Mouse (Mus musculus): Measurements from ENCODE around the gene H6pd. TPM values are rescaled to one million over a fixed set of nuclear protein-coding genes. Genes with fewer than 3 reads are reported as not detected.

Gene H6pd
- polyA plus RNA-seq, 1 experiment from 2014 or later = 3.7 TPM

- peaks cover 73% of the 10 kb centered on the region for H3K27me3 ChIP-seq (ENCODE audit: low read depth, poor library complexity, severe bottlenecking)
- 17% methylated on average over 15 of the region's 15 CpGs for WGBS
Observed at GRCm38 (mm10) chr4:149955631-149956030, 53.2 kb downstream of the H6pd start.

GRCm38 (mm10) chr4:149954893-149955439 is 53.9 kb downstream of the H6pd start, which contains the start of gene Spsb1:
TSS of gene Spsb1 (minus strand) at chr4:149955043.
- DNase-seq (ENCODE audit: low spot score) = peak; percentile 98
- Histone ChIP-seq H3K9me3 (replicated peaks) (no peaks in the 10 kb centered on the region), H3K27me3 (ENCODE audit: low read depth, poor library complexity, severe bottlenecking) (peaks cover 74% of the 10 kb centered on the region), H3K4me1 (peaks cover 27% of the 10 kb centered on the region), H3K36me3 (no peaks in the 10 kb centered on the region), H3K4me3 (peak within 1 kb of the TSS; percentile 68), H3K27ac (replicated peaks) (peak within 1 kb of the TSS; percentile 83)
- WGBS = under 1% methylated on average over 47 of the region's 51 CpGs

More at GRCm38 (mm10) chr4:149955631-149956030, 53.2 kb downstream of the H6pd start:
- Histone ChIP-seq H3K27ac (replicated peaks) (no peak overlapping the region), H3K9me3 (replicated peaks) (no peaks in the 10 kb centered on the region), H3K36me3 (no peaks in the 10 kb centered on the region), H3K4me3 (peak overlapping the region; percentile 68), H3K4me1 (peaks cover 30% of the 10 kb centered on the region)
- no peak for DNase-seq (ENCODE audit: low spot score)

- H3K36me3 ChIP-seq = no peaks in the 10 kb centered on the region
- WGBS = 7% methylated on average over 32 of the region's 32 CpGs
- DNase-seq (ENCODE audit: low spot score) = peak; percentile 67
- peak overlapping the region; percentile 68 for H3K4me3 ChIP-seq
- no peaks in the 10 kb centered on the region for H3K9me3 ChIP-seq (replicated peaks)
- H3K27me3 ChIP-seq (ENCODE audit: low read depth, poor library complexity, severe bottlenecking) = peaks cover 77% of the 10 kb centered on the region
- peaks cover 29% of the 10 kb centered on the region for H3K4me1 ChIP-seq
- peak overlapping the region; percentile 83 for H3K27ac ChIP-seq (replicated peaks)
Observed at GRCm38 (mm10) chr4:149953621-149954481, 55.0 kb downstream of the H6pd start.

- H3K36me3 ChIP-seq = no peaks in the 10 kb centered on the region
- 88% methylated on average over 9 of the region's 9 CpGs for WGBS
- no peak overlapping the region for H3K27ac ChIP-seq (replicated peaks)
- peaks cover 29% of the 10 kb centered on the region for H3K4me1 ChIP-seq
- no peak overlapping the region for H3K4me3 ChIP-seq
- no peaks in the 10 kb centered on the region for H3K9me3 ChIP-seq (replicated peaks)
- H3K27me3 ChIP-seq (ENCODE audit: low read depth, poor library complexity, severe bottlenecking) = peaks cover 73% of the 10 kb centered on the region
- DNase-seq (ENCODE audit: low spot score) = no peak
Observed at GRCm38 (mm10) chr4:149952201-149952600, 56.6 kb downstream of the H6pd start.

GRCm38 (mm10) chr4:149951201-149951600 is 57.6 kb downstream of the H6pd start:
- H3K27me3 ChIP-seq (ENCODE audit: low read depth, poor library complexity, severe bottlenecking) = peaks cover 70% of the 10 kb centered on the region
- 89% methylated on average over 13 of the region's 13 CpGs for WGBS
- H3K4me1 ChIP-seq = peaks cover 32% of the 10 kb centered on the region

GRCm38 (mm10) chr4:149949691-149950090 is 59.1 kb downstream of the H6pd start:
- H3K27me3 ChIP-seq (ENCODE audit: low read depth, poor library complexity, severe bottlenecking) = peaks cover 68% of the 10 kb centered on the region
- DNase-seq (ENCODE audit: low spot score) = no peak
- WGBS = 87% methylated on average over 13 of the region's 13 CpGs
- no peaks in the 10 kb centered on the region for H3K36me3 ChIP-seq
- no peak overlapping the region for H3K4me3 ChIP-seq
- no peak overlapping the region for H3K27ac ChIP-seq (replicated peaks)
- no peaks in the 10 kb centered on the region for H3K9me3 ChIP-seq (replicated peaks)
- H3K4me1 ChIP-seq = peaks cover 35% of the 10 kb centered on the region

More at GRCm38 (mm10) chr4:149951201-149951600, 57.6 kb downstream of the H6pd start:
- no peak for DNase-seq (ENCODE audit: low spot score)
- Histone ChIP-seq H3K9me3 (replicated peaks) (no peaks in the 10 kb centered on the region), H3K4me3 (no peak overlapping the region), H3K36me3 (no peaks in the 10 kb centered on the region), H3K27ac (replicated peaks) (no peak overlapping the region)

- Histone ChIP-seq H3K27me3 (ENCODE audit: low read depth, poor library complexity, severe bottlenecking) (peaks cover 63% of the 10 kb centered on the region), H3K9me3 (replicated peaks) (no peaks in the 10 kb centered on the region), H3K36me3 (no peaks in the 10 kb centered on the region), H3K4me3 (no peak overlapping the region), H3K27ac (replicated peaks) (no peak overlapping the region), H3K4me1 (peaks cover 39% of the 10 kb centered on the region)
- DNase-seq (ENCODE audit: low spot score) = no peak
- WGBS = 96% methylated on average over 5 of the region's 5 CpGs
Observed at GRCm38 (mm10) chr4:149948119-149948518, 60.7 kb downstream of the H6pd start.

- Histone ChIP-seq H3K4me3 (no peak overlapping the region), H3K27me3 (ENCODE audit: low read depth, poor library complexity, severe bottlenecking) (peaks cover 63% of the 10 kb centered on the region), H3K4me1 (peaks cover 45% of the 10 kb centered on the region), H3K36me3 (no peaks in the 10 kb centered on the region), H3K27ac (replicated peaks) (no peak overlapping the region), H3K9me3 (replicated peaks) (no peaks in the 10 kb centered on the region)
- 90% methylated on average over 5 of the region's 5 CpGs for WGBS
- DNase-seq (ENCODE audit: low spot score) = no peak
Observed at GRCm38 (mm10) chr4:149947396-149947795, 61.4 kb downstream of the H6pd start.

GRCm38 (mm10) chr4:149945194-149945593 is 63.6 kb downstream of the H6pd start:
- no peak overlapping the region; the same call in 1 of the 2 replicates for H3K27ac ChIP-seq (replicated peaks)
- H3K27me3 ChIP-seq (ENCODE audit: low read depth, poor library complexity, severe bottlenecking) = peaks cover 65% of the 10 kb centered on the region
- no peaks in the 10 kb centered on the region for H3K9me3 ChIP-seq (replicated peaks)
- no peaks in the 10 kb centered on the region for H3K36me3 ChIP-seq
- no peak for DNase-seq (ENCODE audit: low spot score)
- no peak overlapping the region for H3K4me3 ChIP-seq
- 64% methylated on average over 9 of the region's 9 CpGs for WGBS
- H3K4me1 ChIP-seq = peaks cover 48% of the 10 kb centered on the region

GRCm38 (mm10) chr4:149944214-149944613 is 64.6 kb downstream of the H6pd start:
- peaks cover 43% of the 10 kb centered on the region for H3K4me1 ChIP-seq

GRCm38 (mm10) chr4:149942831-149943741 is 65.7 kb downstream of the H6pd start:
- Histone ChIP-seq H3K27ac (replicated peaks) (0 out of 2 replicates have a peak overlapping the region, but pooled peaks have one; percentile 13), H3K4me1 (peaks cover 48% of the 10 kb centered on the region), H3K4me3 (no peak overlapping the region), H3K36me3 (no peaks in the 10 kb centered on the region), H3K9me3 (replicated peaks) (no peaks in the 10 kb centered on the region), H3K27me3 (ENCODE audit: low read depth, poor library complexity, severe bottlenecking) (peaks cover 61% of the 10 kb centered on the region)
- no peak for DNase-seq (ENCODE audit: low spot score)
- WGBS = 62% methylated on average over 10 of the region's 10 CpGs

More at GRCm38 (mm10) chr4:149944214-149944613, 64.6 kb downstream of the H6pd start:
- Histone ChIP-seq H3K27me3 (ENCODE audit: low read depth, poor library complexity, severe bottlenecking) (peaks cover 61% of the 10 kb centered on the region), H3K27ac (replicated peaks) (peak overlapping the region; percentile 59; the same call in 1 of the 2 replicates), H3K4me3 (no peak overlapping the region), H3K36me3 (no peaks in the 10 kb centered on the region), H3K9me3 (replicated peaks) (no peaks in the 10 kb centered on the region)
- WGBS = 43% methylated on average over 12 of the region's 12 CpGs
- DNase-seq (ENCODE audit: low spot score) = no peak

- Histone ChIP-seq H3K36me3 (no peaks in the 10 kb centered on the region), H3K27me3 (ENCODE audit: low read depth, poor library complexity, severe bottlenecking) (peaks cover 49% of the 10 kb centered on the region), H3K27ac (replicated peaks) (no peak overlapping the region), H3K4me3 (no peak overlapping the region), H3K9me3 (replicated peaks) (no peaks in the 10 kb centered on the region), H3K4me1 (peaks cover 59% of the 10 kb centered on the region)
- DNase-seq (ENCODE audit: low spot score) = no peak
- 82% methylated on average over 18 of the region's 18 CpGs for WGBS
Observed at GRCm38 (mm10) chr4:149941067-149941755, 67.6 kb downstream of the H6pd start.
